Mouse (Mus musculus): ENCODE results near the gene Sp9. TPM values are rescaled to one million over a fixed set of nuclear protein-coding genes. Genes with fewer than 3 reads are reported as not detected.

The Sp9 gene
- polyA plus RNA-seq, 1 experiment from 2014 or later, result 0.19 TPM

DNA sequence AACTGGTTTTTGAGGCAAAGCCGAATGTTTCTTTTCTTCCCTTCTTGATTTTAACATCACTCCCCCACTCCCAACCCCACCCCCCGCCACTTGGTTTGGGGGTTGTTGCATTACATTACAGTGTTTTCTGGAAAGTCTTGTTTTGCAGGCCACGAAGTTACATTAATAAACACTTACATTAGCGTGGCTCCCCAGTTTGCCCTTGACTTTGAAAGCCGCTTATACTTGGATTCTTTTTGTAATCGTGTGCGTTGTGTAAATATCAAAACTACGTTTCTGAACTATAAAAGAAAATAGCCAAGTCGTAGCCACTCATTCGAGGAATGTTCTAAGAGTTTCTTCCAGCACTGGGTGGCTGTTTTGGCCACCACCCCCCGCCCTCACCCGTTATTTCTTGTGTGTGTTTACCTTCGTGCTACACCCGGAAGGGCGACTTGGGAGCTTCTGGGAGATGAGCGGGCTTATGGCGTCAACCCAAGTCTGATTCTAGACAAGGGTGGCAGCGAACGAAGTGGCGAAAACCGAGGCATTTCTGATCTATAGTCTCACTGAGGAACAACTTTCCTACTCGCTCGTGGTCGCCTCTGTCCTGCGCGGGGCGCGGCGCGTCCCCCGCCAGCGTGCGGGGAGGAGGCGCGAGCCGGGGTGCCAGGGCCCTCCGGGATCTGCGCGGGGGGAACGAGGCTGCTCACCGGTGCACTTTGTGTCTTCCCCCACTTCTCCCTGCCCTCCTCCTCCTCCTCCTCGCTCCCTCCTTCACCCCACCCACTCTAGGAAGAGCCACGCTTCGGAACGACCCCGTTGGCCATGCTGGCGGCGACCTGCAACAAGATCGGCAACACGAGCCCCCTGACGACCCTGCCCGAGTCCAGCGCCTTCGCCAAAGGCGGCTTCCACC, 875 bp downstream of the Sp9 start:
- Histone ChIP-seq H3K36me3 (ENCODE audit: control insufficient read depth, insufficient read depth, low read length) (no peaks in the 10 kb centered on the region), H3K9me3 (ENCODE audit: control insufficient read depth, low read length) (no peaks in the 10 kb centered on the region), H3K27me3 (ENCODE audit: control insufficient read depth, insufficient read depth, low read length) (peaks cover 79% of the 10 kb centered on the region), H3K4me3 (ENCODE audit: low read length) (peak overlapping the region; percentile 37), H3K9ac (ENCODE audit: low read depth, low read length) (no peak overlapping the region), H3K4me1 (ENCODE audit: control insufficient read depth, insufficient read depth, low read length) (peaks cover 38% of the 10 kb centered on the region), H3K27ac (ENCODE audit: low read depth, low read length) (no peak overlapping the region), H3K4me2 (replicated peaks; ENCODE audit: low read depth, low read length) (peak overlapping the region; percentile 56)
- no peak for ATAC-seq (ENCODE audit: low FRiP score, low TSS enrichment)
- WGBS, result 1% methylated on average over 54 of the region's 55 CpGs

- Histone ChIP-seq H3K4me2 (replicated peaks; ENCODE audit: low read depth, low read length) (peak overlapping the region; percentile 56), H3K27ac (ENCODE audit: low read depth, low read length) (no peak overlapping the region), H3K4me3 (ENCODE audit: low read length) (peak overlapping the region; percentile 37), H3K36me3 (ENCODE audit: control insufficient read depth, insufficient read depth, low read length) (no peaks in the 10 kb centered on the region), H3K4me1 (ENCODE audit: control insufficient read depth, insufficient read depth, low read length) (peaks cover 42% of the 10 kb centered on the region), H3K9me3 (ENCODE audit: control insufficient read depth, low read length) (no peaks in the 10 kb centered on the region), H3K27me3 (ENCODE audit: control insufficient read depth, insufficient read depth, low read length) (peaks cover 76% of the 10 kb centered on the region), H3K9ac (ENCODE audit: low read depth, low read length) (no peak overlapping the region)
- peak; percentile 44 for ATAC-seq (ENCODE audit: low FRiP score, low TSS enrichment)
- WGBS, result under 1% methylated on average over 110 of the region's 110 CpGs
These were observed 1.8 kb downstream of the Sp9 start for GRCm38 (mm10) chr2:73273249-73274118.

DNA sequence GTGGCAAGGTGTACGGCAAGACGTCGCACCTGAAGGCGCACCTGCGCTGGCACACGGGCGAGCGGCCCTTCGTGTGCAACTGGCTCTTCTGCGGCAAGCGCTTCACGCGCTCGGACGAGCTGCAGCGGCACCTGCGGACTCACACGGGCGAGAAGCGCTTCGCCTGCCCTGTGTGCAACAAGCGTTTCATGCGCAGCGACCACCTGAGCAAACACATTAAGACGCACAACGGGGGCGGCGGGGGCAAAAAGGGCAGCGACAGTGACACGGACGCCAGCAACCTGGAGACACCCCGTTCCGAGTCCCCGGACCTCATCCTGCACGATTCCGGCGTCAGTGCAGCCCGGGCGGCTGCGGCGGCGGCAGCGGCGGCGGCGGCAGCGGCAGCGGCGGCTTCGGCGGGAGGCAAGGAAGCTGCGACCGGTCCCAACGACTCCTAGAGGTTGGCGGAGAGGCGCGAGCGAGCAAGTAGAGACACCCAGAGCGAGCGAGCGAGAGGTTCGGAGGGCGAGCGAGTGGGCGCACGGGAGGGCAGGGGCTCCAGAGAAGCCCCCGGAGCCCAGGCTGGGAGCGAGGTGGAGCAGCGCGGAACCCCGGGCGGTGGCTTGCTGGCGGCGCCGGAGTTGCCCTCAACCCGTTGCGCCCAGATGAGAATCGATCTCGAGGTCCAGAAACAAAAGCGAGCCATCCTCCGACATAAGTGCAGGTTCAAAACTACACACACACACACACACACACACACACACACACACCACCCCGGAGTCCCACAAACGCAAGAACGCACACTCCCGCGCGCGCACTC, 2.6 kb downstream of the Sp9 start:
- peaks cover 42% of the 10 kb centered on the region for H3K4me1 ChIP-seq (ENCODE audit: control insufficient read depth, insufficient read depth, low read length)
- under 1% methylated on average over 88 of the region's 88 CpGs for WGBS
- ATAC-seq (ENCODE audit: low FRiP score, low TSS enrichment), result no peak

GRCm38 (mm10) chr2:73275261-73276040, 3.7 kb downstream of the Sp9 start:
- no peaks in the 10 kb centered on the region for H3K36me3 ChIP-seq (ENCODE audit: control insufficient read depth, insufficient read depth, low read length)
- no peaks in the 10 kb centered on the region for H3K9me3 ChIP-seq (ENCODE audit: control insufficient read depth, low read length)
- no peak for ATAC-seq (ENCODE audit: low FRiP score, low TSS enrichment)
- 11% methylated on average over 8 of the region's 8 CpGs for WGBS
- H3K4me2 ChIP-seq (replicated peaks; ENCODE audit: low read depth, low read length), result no peak overlapping the region
- no peak overlapping the region for H3K27ac ChIP-seq (ENCODE audit: low read depth, low read length)
- H3K4me1 ChIP-seq (ENCODE audit: control insufficient read depth, insufficient read depth, low read length), result peaks cover 43% of the 10 kb centered on the region
- H3K9ac ChIP-seq (ENCODE audit: low read depth, low read length), result no peak overlapping the region
- H3K27me3 ChIP-seq (ENCODE audit: control insufficient read depth, insufficient read depth, low read length), result peaks cover 78% of the 10 kb centered on the region
- H3K4me3 ChIP-seq (ENCODE audit: low read length), result no peak overlapping the region

More for the DNA sequence above, 2.6 kb downstream of the Sp9 start:
- peaks cover 77% of the 10 kb centered on the region for H3K27me3 ChIP-seq (ENCODE audit: control insufficient read depth, insufficient read depth, low read length)
- H3K36me3 ChIP-seq (ENCODE audit: control insufficient read depth, insufficient read depth, low read length), result no peaks in the 10 kb centered on the region
- no peaks in the 10 kb centered on the region for H3K9me3 ChIP-seq (ENCODE audit: control insufficient read depth, low read length)
- peak overlapping the region; percentile 37 for H3K4me3 ChIP-seq (ENCODE audit: low read length)
- H3K9ac ChIP-seq (ENCODE audit: low read depth, low read length), result peak overlapping the region; percentile 34; the same call in 1 of the 2 replicates
- H3K4me2 ChIP-seq (replicated peaks; ENCODE audit: low read depth, low read length), result peak overlapping the region; percentile 56
- no peak overlapping the region for H3K27ac ChIP-seq (ENCODE audit: low read depth, low read length)

DNA sequence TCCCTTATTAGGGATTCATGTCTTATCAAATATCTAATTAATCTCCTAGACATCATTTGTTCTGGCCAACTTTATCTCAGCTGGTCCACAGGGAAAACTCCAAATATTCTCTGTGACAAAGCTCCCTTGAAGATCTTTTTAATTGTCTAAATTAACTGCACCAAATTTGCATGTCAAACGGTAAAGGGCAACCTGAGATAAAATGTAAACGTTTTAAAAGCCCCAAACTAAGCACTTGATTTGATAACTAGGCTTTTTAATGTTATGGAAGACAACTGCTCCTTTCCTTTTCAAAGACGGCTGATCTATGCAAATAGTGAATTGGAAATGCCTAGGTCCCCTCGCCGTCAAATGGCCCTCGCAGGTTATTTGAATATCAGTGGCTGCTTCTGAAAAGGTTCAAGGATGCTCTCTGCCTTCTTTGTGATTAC, 4.4 kb downstream of the Sp9 start:
- WGBS, result 2% methylated on average over 6 of the region's 6 CpGs
- H3K27ac ChIP-seq (ENCODE audit: low read depth, low read length), result no peak overlapping the region
- peaks cover 41% of the 10 kb centered on the region for H3K4me1 ChIP-seq (ENCODE audit: control insufficient read depth, insufficient read depth, low read length)
- no peak for ATAC-seq (ENCODE audit: low FRiP score, low TSS enrichment)
- no peaks in the 10 kb centered on the region for H3K36me3 ChIP-seq (ENCODE audit: control insufficient read depth, insufficient read depth, low read length)
- H3K4me3 ChIP-seq (ENCODE audit: low read length), result no peak overlapping the region
- H3K4me2 ChIP-seq (replicated peaks; ENCODE audit: low read depth, low read length), result no peak overlapping the region
- H3K9ac ChIP-seq (ENCODE audit: low read depth, low read length), result no peak overlapping the region
- H3K9me3 ChIP-seq (ENCODE audit: control insufficient read depth, low read length), result no peaks in the 10 kb centered on the region
- peaks cover 74% of the 10 kb centered on the region for H3K27me3 ChIP-seq (ENCODE audit: control insufficient read depth, insufficient read depth, low read length)

- Histone ChIP-seq H3K4me2 (replicated peaks; ENCODE audit: low read depth, low read length) (peak overlapping the region; percentile 31), H3K4me1 (ENCODE audit: control insufficient read depth, insufficient read depth, low read length) (peaks cover 36% of the 10 kb centered on the region), H3K27ac (ENCODE audit: low read depth, low read length) (no peak overlapping the region), H3K27me3 (ENCODE audit: control insufficient read depth, insufficient read depth, low read length) (peaks cover 76% of the 10 kb centered on the region), H3K9ac (ENCODE audit: low read depth, low read length) (no peak overlapping the region), H3K4me3 (ENCODE audit: low read length) (peak overlapping the region; percentile 16), H3K36me3 (ENCODE audit: control insufficient read depth, insufficient read depth, low read length) (no peaks in the 10 kb centered on the region), H3K9me3 (ENCODE audit: control insufficient read depth, low read length) (no peaks in the 10 kb centered on the region)
- no peak; the same call in 1 of the 2 replicates for ATAC-seq (ENCODE audit: low FRiP score, low TSS enrichment)
- under 1% methylated on average over 38 of the region's 38 CpGs for WGBS
These were observed 5.4 kb downstream of the Sp9 start for GRCm38 (mm10) chr2:73277021-73277708.

- Histone ChIP-seq H3K36me3 (ENCODE audit: control insufficient read depth, insufficient read depth, low read length) (no peaks in the 10 kb centered on the region), H3K4me3 (ENCODE audit: low read length) (peak overlapping the region; percentile 16), H3K4me1 (ENCODE audit: control insufficient read depth, insufficient read depth, low read length) (peaks cover 33% of the 10 kb centered on the region), H3K9me3 (ENCODE audit: control insufficient read depth, low read length) (no peaks in the 10 kb centered on the region), H3K9ac (ENCODE audit: low read depth, low read length) (no peak overlapping the region), H3K27ac (ENCODE audit: low read depth, low read length) (no peak overlapping the region), H3K4me2 (replicated peaks; ENCODE audit: low read depth, low read length) (peak overlapping the region; percentile 31), H3K27me3 (ENCODE audit: control insufficient read depth, insufficient read depth, low read length) (peaks cover 71% of the 10 kb centered on the region)
- ATAC-seq (ENCODE audit: low FRiP score, low TSS enrichment), result peak; percentile 29; the same call in 1 of the 2 replicates
- 2% methylated on average over 18 of the region's 18 CpGs for WGBS
These were observed 6.0 kb downstream of the Sp9 start for GRCm38 (mm10) chr2:73277709-73278075.
